Mouse (Mus musculus): ENCODE measurements around the gene Hinfp. TPM values are rescaled to one million over a fixed set of nuclear protein-coding genes. Genes with fewer than 3 reads are reported as not detected.

The Hinfp gene
- polyA plus RNA-seq, 1 experiment from 2014 or later = 17.4 TPM

DNA sequence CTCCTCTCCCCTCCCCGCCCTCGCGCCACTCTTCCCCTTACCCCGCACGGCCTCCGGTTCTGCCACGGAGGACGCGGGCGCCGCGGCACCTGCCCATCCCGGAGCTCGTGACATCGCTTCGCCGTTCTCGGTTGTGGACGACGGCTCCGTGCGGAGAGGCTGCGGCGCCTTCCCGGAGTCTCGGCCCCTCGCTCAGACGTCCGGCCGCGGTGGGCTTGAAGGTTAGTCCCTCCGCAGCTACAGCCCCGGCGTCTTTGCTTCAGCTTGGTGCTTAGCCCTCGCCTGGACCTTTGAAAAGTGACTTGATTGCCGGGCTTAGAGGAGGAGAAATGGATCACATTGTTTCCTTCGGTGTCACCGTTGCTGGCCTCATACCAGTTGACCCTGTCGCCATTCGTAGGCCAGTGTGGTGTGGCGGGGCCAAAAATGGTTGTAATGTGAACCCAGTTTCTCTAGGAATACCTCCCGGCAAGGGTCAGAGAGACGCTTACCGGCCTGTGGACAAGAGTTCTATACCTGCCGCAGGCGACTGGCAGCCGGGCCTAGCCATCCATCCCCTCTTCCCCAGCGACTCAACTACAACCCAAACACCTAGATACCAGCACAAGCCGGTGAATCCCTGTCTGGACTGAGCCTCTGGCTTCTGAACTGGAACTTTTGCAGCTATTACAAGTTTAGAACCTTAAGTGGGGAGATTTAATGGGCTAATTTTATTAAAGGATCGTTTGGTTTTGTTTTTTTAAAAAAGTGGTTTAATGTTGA, 30.0 kb upstream of the Hinfp start:
- Histone ChIP-seq H3K27ac (peak overlapping the region; percentile 92), H3K9ac (peak overlapping the region; percentile 93), H3K4me2 (replicated peaks) (peak overlapping the region; percentile 96), H3K4me1 (replicated peaks; ENCODE audit: control insufficient read depth, insufficient read depth, low read length) (peaks cover 14% of the 10 kb centered on the region), H3K36me3 (replicated peaks; ENCODE audit: control insufficient read depth, insufficient read depth) (peaks cover 41% of the 10 kb centered on the region), H3K4me3 (replicated peaks; ENCODE audit: low read length) (peak overlapping the region; percentile 81), H3K27me3 (ENCODE audit: control insufficient read depth, insufficient read depth, low read length) (no peaks in the 10 kb centered on the region), H3K9me3 (ENCODE audit: control insufficient read depth, low read length) (no peaks in the 10 kb centered on the region)
- under 1% methylated on average over 49 of the region's 50 CpGs for WGBS
- ATAC-seq (ENCODE audit: low FRiP score) (no peak), DNase-seq (ENCODE audit: low spot score) (peak; percentile 38)

DNA sequence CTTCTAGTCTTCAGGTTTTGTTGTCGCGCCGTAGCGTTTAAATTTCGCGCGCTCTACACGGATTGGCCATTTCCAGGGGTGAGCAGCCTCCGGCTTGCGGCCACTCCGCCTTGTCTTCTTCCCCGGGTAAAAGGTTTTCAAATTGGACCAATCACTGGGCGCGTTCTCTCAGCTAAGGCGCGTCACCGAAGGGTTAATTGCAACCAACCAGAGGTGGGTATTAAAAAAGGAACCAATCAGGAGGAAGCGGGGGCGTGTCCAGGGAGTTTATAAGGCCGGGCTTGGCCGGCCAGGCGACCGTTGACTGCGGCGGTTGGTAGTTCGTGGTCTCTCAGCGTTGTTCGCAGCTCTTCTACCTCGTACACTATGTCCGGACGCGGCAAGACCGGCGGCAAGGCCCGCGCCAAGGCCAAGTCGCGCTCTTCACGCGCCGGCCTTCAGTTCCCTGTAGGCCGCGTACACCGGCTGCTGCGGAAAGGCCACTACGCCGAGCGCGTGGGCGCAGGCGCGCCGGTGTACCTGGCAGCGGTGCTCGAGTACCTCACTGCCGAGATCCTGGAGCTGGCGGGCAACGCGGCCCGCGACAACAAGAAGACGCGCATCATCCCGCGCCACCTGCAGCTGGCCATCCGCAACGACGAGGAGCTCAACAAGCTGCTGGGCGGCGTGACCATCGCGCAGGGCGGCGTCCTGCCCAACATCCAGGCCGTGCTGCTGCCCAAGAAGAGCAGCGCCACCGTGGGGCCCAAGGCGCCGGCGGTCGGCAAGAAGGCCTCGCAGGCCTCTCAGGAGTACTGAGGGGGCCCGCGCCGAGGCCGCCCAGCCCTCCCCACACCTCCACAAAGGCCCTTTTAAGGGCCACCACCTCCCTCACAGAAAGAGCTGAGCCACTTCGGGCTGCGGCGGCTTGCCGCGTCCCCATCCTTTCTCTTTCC, 29.2 kb upstream of the Hinfp start, which contains the start of gene H2afx:
H2afx (plus strand) TSS at position 299 of the 935 bp plus-strand sequence.
- ATAC-seq (ENCODE audit: low FRiP score) = peak; percentile 97
- H3K27me3 ChIP-seq (ENCODE audit: control insufficient read depth, insufficient read depth, low read length) = no peaks in the 10 kb centered on the region
- peak within 1 kb of the TSS; percentile 92 for H3K27ac ChIP-seq
- H3K4me3 ChIP-seq (replicated peaks; ENCODE audit: low read length) = peak within 1 kb of the TSS; percentile 81
- peaks cover 14% of the 10 kb centered on the region for H3K4me1 ChIP-seq (replicated peaks; ENCODE audit: control insufficient read depth, insufficient read depth, low read length)
- peaks cover 46% of the 10 kb centered on the region for H3K36me3 ChIP-seq (replicated peaks; ENCODE audit: control insufficient read depth, insufficient read depth)
- no peaks in the 10 kb centered on the region for H3K9me3 ChIP-seq (ENCODE audit: control insufficient read depth, low read length)
- peak; percentile 98 for DNase-seq (ENCODE audit: low spot score)
- under 1% methylated on average over 89 of the region's 91 CpGs for WGBS
- peak within 1 kb of the TSS; percentile 93 for H3K9ac ChIP-seq
- H3K4me2 ChIP-seq (replicated peaks) = peak within 1 kb of the TSS; percentile 96

DNA sequence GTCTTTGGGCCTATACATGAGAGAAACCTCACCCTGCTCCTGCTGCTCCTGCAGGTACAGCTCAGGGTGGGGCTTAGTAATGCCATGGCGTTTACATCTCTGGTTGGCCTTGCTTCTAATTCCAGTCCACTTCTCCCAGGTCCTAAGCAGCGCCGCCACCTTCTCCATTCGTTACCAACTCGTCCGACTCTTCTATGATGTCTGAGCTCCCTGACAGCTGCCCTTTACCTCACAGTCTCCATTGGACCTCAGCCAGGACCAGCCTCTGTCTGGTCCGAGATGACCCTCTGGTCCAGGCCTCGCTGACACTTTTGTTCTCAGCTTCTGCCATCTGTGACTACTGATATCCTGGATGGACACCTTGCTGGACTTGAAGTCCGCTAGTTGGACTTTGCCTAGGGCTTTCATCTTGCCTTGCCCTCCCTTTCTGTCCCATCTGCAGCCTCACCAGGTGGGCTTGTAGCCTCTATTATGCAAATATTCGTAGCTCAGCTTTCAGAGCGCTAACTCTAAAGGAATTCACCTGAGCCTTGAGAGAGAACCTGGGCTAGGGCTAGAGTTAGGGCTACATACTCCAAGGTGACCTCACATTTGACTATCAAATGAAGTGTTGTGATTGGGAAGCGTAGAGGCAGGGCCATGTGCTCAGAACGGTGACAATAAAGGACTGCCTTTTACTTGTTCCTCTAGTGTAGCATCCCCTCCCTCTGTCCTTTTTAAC, 27.6 kb upstream of the Hinfp start:
- Histone ChIP-seq H3K36me3 (replicated peaks; ENCODE audit: control insufficient read depth, insufficient read depth) (peaks cover 52% of the 10 kb centered on the region), H3K9ac (no peak overlapping the region), H3K27me3 (ENCODE audit: control insufficient read depth, insufficient read depth, low read length) (no peaks in the 10 kb centered on the region), H3K4me3 (replicated peaks; ENCODE audit: low read length) (no peak overlapping the region), H3K4me1 (replicated peaks; ENCODE audit: control insufficient read depth, insufficient read depth, low read length) (peaks cover 14% of the 10 kb centered on the region), H3K4me2 (replicated peaks) (no peak overlapping the region), H3K9me3 (ENCODE audit: control insufficient read depth, low read length) (no peaks in the 10 kb centered on the region), H3K27ac (no peak overlapping the region)
- DNase-seq (ENCODE audit: low spot score) (no peak), ATAC-seq (ENCODE audit: low FRiP score) (no peak)
- 95% methylated on average over 13 of the region's 13 CpGs for WGBS

DNA sequence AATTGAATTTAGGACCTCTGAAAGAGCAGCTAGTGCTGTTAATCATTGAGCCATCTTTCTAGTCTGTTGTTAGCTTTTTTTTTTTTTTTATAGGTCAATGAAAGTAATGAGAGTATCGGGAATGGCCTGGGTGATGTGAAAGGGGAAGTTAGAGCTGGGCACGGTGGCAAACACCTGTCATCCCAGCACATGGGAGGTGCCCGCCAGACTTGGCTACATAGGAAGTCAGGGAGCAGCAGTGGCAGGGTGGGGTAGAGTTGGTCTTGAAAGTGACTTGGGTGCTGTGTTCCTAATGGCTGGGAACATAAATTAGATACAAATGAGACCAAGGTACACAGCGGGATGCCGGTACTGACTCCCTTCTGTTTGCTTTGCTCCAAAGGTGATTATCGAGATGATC, 25.3 kb upstream of the Hinfp start:
- Histone ChIP-seq H3K27me3 (ENCODE audit: control insufficient read depth, insufficient read depth, low read length) (no peaks in the 10 kb centered on the region), H3K9me3 (ENCODE audit: control insufficient read depth, low read length) (no peaks in the 10 kb centered on the region), H3K36me3 (replicated peaks; ENCODE audit: control insufficient read depth, insufficient read depth) (peaks cover 52% of the 10 kb centered on the region), H3K9ac (no peak overlapping the region), H3K4me2 (replicated peaks) (no peak overlapping the region), H3K4me1 (replicated peaks; ENCODE audit: control insufficient read depth, insufficient read depth, low read length) (peaks cover 10% of the 10 kb centered on the region), H3K4me3 (replicated peaks; ENCODE audit: low read length) (no peak overlapping the region), H3K27ac (no peak overlapping the region)
- WGBS = 95% methylated on average over 6 of the region's 6 CpGs
- ATAC-seq (ENCODE audit: low FRiP score) (no peak), DNase-seq (ENCODE audit: low spot score) (no peak)

- ATAC-seq (ENCODE audit: low FRiP score) (no peak), DNase-seq (ENCODE audit: low spot score) (no peak)
- Histone ChIP-seq H3K4me3 (replicated peaks; ENCODE audit: low read length) (peak overlapping the region; percentile 84), H3K4me1 (replicated peaks; ENCODE audit: control insufficient read depth, insufficient read depth, low read length) (peaks cover 10% of the 10 kb centered on the region), H3K27ac (no peak overlapping the region), H3K4me2 (replicated peaks) (peak overlapping the region; percentile 86), H3K9ac (peak overlapping the region; percentile 86), H3K27me3 (ENCODE audit: control insufficient read depth, insufficient read depth, low read length) (no peaks in the 10 kb centered on the region), H3K36me3 (replicated peaks; ENCODE audit: control insufficient read depth, insufficient read depth) (peaks cover 44% of the 10 kb centered on the region), H3K9me3 (ENCODE audit: control insufficient read depth, low read length) (no peaks in the 10 kb centered on the region)
- 88% methylated on average over 5 of the region's 5 CpGs for WGBS
These were observed 22.5 kb upstream of the Hinfp start for GRCm38 (mm10) chr9:44327926-44328325.

DNA sequence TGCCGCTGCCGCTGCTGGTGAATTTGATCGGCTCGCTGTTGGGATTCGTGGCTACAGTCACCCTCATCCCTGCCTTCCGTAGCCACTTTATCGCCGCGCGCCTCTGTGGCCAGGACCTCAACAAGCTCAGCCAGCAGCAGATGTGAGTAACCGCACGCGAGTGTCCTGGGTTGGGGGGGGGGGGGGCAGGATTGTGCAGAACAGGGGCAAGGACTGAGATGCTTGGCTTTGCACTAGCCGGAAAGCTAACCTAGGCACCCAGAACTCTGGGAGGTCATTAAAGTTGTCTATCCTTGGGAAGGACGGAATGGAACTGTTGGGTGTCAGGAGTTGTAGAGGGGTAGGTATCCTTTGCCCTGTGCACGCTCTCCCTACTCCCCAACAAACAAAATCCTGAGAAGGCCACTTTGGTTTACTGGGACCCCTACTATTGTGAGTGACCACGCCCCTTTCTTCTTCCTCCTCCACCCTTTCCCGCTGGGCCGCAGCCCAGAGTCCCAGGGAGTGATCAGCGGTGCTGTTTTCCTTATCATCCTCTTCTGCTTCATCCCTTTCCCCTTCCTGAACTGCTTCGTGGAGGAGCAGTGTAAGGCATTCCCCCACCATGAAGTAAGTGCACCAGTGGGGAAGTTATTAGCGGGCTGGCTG, 21.7 kb upstream of the Hinfp start:
- peaks cover 37% of the 10 kb centered on the region for H3K36me3 ChIP-seq (replicated peaks; ENCODE audit: control insufficient read depth, insufficient read depth)
- H3K9ac ChIP-seq = peak overlapping the region; percentile 86
- ATAC-seq (ENCODE audit: low FRiP score) (peak; percentile 28), DNase-seq (ENCODE audit: low spot score) (no peak)
- H3K27me3 ChIP-seq (ENCODE audit: control insufficient read depth, insufficient read depth, low read length) = no peaks in the 10 kb centered on the region
- peak overlapping the region; percentile 86 for H3K4me2 ChIP-seq (replicated peaks)
- H3K4me3 ChIP-seq (replicated peaks; ENCODE audit: low read length) = peak overlapping the region; percentile 84
- H3K4me1 ChIP-seq (replicated peaks; ENCODE audit: control insufficient read depth, insufficient read depth, low read length) = peaks cover 10% of the 10 kb centered on the region
- 2% methylated on average over 22 of the region's 22 CpGs for WGBS
- no peaks in the 10 kb centered on the region for H3K9me3 ChIP-seq (ENCODE audit: control insufficient read depth, low read length)
- peak overlapping the region; percentile 87 for H3K27ac ChIP-seq

- H3K4me2 ChIP-seq (replicated peaks) = peak overlapping the region; percentile 86
- no peaks in the 10 kb centered on the region for H3K27me3 ChIP-seq (ENCODE audit: control insufficient read depth, insufficient read depth, low read length)
- peak overlapping the region; percentile 86 for H3K9ac ChIP-seq
- DNase-seq (ENCODE audit: low spot score) (peak; percentile 85), ATAC-seq (ENCODE audit: low FRiP score) (peak; percentile 93)
- peaks cover 30% of the 10 kb centered on the region for H3K36me3 ChIP-seq (replicated peaks; ENCODE audit: control insufficient read depth, insufficient read depth)
- under 1% methylated on average over 38 of the region's 38 CpGs for WGBS
- no peaks in the 10 kb centered on the region for H3K9me3 ChIP-seq (ENCODE audit: control insufficient read depth, low read length)
- H3K4me1 ChIP-seq (replicated peaks; ENCODE audit: control insufficient read depth, insufficient read depth, low read length) = peaks cover 10% of the 10 kb centered on the region
- peak overlapping the region; percentile 87 for H3K27ac ChIP-seq
- H3K4me3 ChIP-seq (replicated peaks; ENCODE audit: low read length) = peak overlapping the region; percentile 84
These were observed 21.0 kb upstream of the Hinfp start for GRCm38 (mm10) chr9:44326371-44327063.

DNA sequence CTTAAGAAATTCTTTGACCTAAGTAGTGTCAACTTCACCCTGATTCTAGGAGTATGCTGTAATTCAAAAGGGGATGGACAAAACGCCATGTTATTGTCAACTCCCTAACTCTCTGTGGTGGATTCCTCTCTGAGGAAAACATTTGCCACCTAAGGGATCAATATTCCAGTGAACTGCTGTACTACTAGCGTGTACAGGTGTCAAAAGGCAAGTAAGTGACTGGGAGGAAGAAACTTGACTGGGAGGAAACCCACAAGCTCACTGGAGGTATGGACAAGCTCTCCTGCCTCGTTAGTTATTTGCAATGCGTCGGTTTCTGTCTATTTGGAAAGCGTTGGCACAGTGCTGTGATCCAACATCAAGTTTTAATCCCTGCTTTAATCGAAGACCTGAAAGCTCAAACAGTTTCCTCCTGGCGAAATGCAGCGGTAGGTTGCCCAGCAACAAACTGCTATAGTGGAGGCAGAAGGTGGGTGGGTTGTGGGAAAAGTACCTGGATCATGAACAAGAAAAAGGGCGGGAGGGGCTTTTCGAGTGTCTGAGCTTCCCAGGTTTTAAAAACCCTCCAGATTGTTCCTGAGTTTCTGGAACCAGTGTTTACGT, 20.4 kb upstream of the Hinfp start, which contains the start of gene Dpagt1:
Dpagt1 (plus strand) TSS at position 252 of the 603 bp plus-strand sequence.
- Histone ChIP-seq H3K4me1 (replicated peaks; ENCODE audit: control insufficient read depth, insufficient read depth, low read length) (peaks cover 13% of the 10 kb centered on the region), H3K27me3 (ENCODE audit: control insufficient read depth, insufficient read depth, low read length) (no peaks in the 10 kb centered on the region), H3K9ac (peak within 1 kb of the TSS; percentile 86), H3K4me2 (replicated peaks) (peak within 1 kb of the TSS; percentile 86), H3K9me3 (ENCODE audit: control insufficient read depth, low read length) (no peaks in the 10 kb centered on the region), H3K4me3 (replicated peaks; ENCODE audit: low read length) (peak within 1 kb of the TSS; percentile 84), H3K27ac (peak within 1 kb of the TSS; percentile 87), H3K36me3 (replicated peaks; ENCODE audit: control insufficient read depth, insufficient read depth) (peaks cover 23% of the 10 kb centered on the region)
- ATAC-seq (ENCODE audit: low FRiP score) (0 out of 2 replicates have a peak, but pooled peaks have one; percentile 22), DNase-seq (ENCODE audit: low spot score) (no peak)
- 4% methylated on average over 12 of the region's 12 CpGs for WGBS
